Mouse (Mus musculus) G1E (cell line): ENCODE results near the gene Cby3. TPM values are rescaled to one million over a fixed set of nuclear protein-coding genes. Genes with fewer than 3 reads are reported as not detected.
A peak's percentile ranks its signal among the peaks of the same experiment; 100 is the strongest.

Source experiments
- ATAC-seq: 2 replicates; pipeline ENCODE4 v1.8.0; 2016; ENCODE audit warnings: mild to moderate bottlenecking; ENCODE audit not compliant: insufficient number of reproducible peaks, poor library complexity, low FRiP score, severe bottlenecking; ENCODE audit errors: extremely low read depth
- DNase-seq: peaks from one replicate; pipeline ENCODE4 v3.0.0; 2012; ENCODE audit warnings: low spot score
- H3K27me3 ChIP-seq: 2 replicates; pipeline ENCODE4 v1.6.1; 2012; ENCODE audit warnings: mild to moderate bottlenecking, low read length, inconsistent platforms; ENCODE audit not compliant: insufficient read depth
- H3K36me3 ChIP-seq: replicated peaks from 2 replicates; pipeline ENCODE3; 2012; ENCODE audit warnings: mild to moderate bottlenecking, inconsistent platforms
- H3K4me1 ChIP-seq: 2 replicates; pipeline ENCODE4 v1.6.1; 2012; ENCODE audit warnings: low read depth, low read length, inconsistent platforms, mixed read lengths; ENCODE audit not compliant: insufficient read depth
- H3K4me3 ChIP-seq: 2 replicates; pipeline ENCODE4 v1.5.1; 2012; ENCODE audit warnings: low read depth, mild to moderate bottlenecking, inconsistent platforms, low read length, moderate library complexity, mixed read lengths
- H3K9me3 ChIP-seq: replicated peaks from 2 replicates; pipeline ENCODE4 v1.6.1; 2012; ENCODE audit warnings: inconsistent platforms
- CTCF ChIP-seq: IDR thresholded peaks from 2 replicates; pipeline ENCODE4 v1.5.1; 2012; ENCODE audit warnings: low read depth, low read length, inconsistent platforms, mixed read lengths
- GATA1 ChIP-seq: IDR thresholded peaks from 2 replicates; pipeline ENCODE4 v1.6.1; 2012; ENCODE audit warnings: borderline replicate concordance, low read length, inconsistent platforms, mixed read lengths
- GATA2 ChIP-seq: IDR thresholded peaks from 2 replicates; pipeline ENCODE4 v1.6.1; 2012; ENCODE audit warnings: low read depth, low read length, inconsistent platforms, borderline replicate concordance
- POLR2AphosphoS5 ChIP-seq: IDR thresholded peaks from 2 replicates; pipeline ENCODE4 v1.6.1; 2012; ENCODE audit warnings: low read depth, low read length, inconsistent platforms; ENCODE audit not compliant: insufficient replicate concordance
- TAL1 ChIP-seq: conservative IDR thresholded peaks from 2 replicates; pipeline ENCODE4 v1.6.1; 2012; ENCODE audit warnings: low read depth, low read length, inconsistent platforms, mixed read lengths
- polyA plus RNA-seq: library from polyadenylated mRNA; stranded (reverse); fragments of >175 nt; gene quantifications from 2 replicates; pipeline ENCODE4 v1.2.3, GENCODE M21; 2012
- total RNA-seq, 2 experiments: library from RNA; stranded (forward) in 1 of 2; stranded (reverse) in 1 of 2; fragments of 200-1000 nt in 1 of 2; fragments of >200 nt in 1 of 2; fragmentation: Nextera tagmentation in 1 of 2; gene quantifications; 2 replicates each; pipeline ENCODE4 v1.2.3; 2014 to 2017

Gene Cby3
- total and polyA plus RNA-seq, 3 experiments = not detected

DNA sequence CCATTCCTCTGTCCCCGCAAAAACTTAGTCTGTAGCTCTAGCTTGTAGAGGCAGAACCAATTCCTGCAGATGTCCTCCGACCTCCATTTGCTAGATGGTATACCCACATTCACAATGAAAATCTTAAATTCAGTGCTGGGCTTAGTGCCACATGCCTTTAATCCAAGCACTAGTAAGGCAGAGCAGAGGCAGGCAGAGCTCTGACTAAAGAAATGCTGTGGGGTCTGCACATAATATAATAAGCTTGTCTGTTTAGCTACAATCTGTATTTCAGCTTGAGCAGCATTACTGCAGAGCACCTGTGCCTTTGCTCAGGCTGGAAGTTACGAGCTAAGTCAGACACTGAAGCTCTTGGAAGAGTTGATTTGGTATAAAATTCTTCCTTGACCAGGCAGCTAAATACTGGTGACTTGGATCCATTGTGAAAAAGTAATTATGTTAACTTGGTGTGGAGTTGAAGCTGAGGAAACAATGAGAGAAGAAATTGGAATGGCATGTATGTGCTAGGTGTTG, 33.0 kb downstream of the Cby3 start:
- Histone ChIP-seq H3K27me3 (no peaks in the 10 kb centered on the region), H3K36me3 (peaks cover 85% of the 10 kb centered on the region), H3K4me3 (no peak overlapping the region), H3K9me3 (no peaks in the 10 kb centered on the region), H3K4me1 (peaks cover 26% of the 10 kb centered on the region)
- TF ChIP-seq CTCF (no peak), TAL1 (no peak), POLR2AphosphoS5 (no peak; the same call in 1 of the 2 replicates), GATA1 (no peak), GATA2 (no peak)
- DNase-seq (no peak), ATAC-seq (no peak)

DNA sequence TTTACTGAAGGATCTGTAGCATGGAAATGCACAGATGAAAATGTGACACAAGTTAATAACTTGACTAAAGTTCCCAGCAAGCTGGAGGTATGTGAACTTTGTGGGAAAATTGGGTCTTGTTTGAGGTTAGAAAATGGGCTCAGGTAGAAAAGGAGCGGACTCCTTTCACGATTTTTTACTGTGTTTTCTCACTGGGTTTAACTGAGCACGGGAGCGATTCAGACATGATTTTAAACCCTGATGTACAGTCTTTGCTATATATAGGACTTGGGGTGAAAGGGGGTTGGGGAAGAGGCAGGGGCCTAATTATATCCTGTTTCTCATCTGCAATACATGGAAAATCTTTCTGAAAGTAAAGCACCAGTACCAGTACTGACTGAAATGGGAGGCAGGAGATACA, 33.4 kb downstream of the Cby3 start:
- TF ChIP-seq CTCF (no peak), POLR2AphosphoS5 (no peak), GATA2 (no peak), TAL1 (no peak), GATA1 (no peak)
- peaks cover 85% of the 10 kb centered on the region for H3K36me3 ChIP-seq
- no peak overlapping the region for H3K4me3 ChIP-seq
- H3K9me3 ChIP-seq = no peaks in the 10 kb centered on the region
- DNase-seq = no peak
- ATAC-seq = no peak
- H3K4me1 ChIP-seq = peaks cover 22% of the 10 kb centered on the region
- H3K27me3 ChIP-seq = no peaks in the 10 kb centered on the region

DNA sequence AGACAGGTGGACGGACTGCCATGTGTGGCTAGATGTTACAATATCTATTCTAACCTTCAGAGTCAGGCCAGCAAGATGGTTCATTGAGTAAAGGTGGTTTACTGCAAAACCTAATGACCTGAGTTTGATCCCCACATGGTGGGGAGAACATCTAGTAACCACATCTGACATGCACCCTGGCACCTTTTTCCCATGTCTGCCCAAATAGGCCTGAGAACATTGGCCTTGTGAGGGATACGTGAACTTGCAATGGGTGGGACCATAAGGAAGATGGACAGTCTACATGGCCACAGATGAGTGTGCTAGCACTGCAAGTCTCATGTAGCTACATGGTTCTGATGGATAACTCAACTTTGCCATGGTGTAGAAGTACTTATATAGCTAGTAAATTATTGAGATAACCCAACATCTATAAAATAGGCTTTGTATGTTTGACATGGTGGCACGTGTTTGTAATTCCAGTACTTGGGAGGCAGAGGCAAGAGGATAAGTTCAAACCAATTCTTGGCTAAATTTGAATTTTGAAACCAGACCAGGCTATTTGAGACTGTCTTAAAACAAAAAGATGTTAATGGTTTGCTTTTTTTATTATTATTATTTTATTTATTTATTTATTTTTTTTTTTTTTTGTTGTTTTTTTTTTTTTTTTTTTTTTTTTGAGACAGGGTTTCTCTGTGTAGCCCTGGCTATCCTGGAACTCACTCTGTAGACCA, 34.1 kb downstream of the Cby3 start:
- DNase-seq = no peak
- TF ChIP-seq POLR2AphosphoS5 (no peak), CTCF (no peak), GATA1 (no peak), TAL1 (no peak), GATA2 (no peak)
- H3K9me3 ChIP-seq = no peaks in the 10 kb centered on the region
- no peak overlapping the region for H3K4me3 ChIP-seq
- H3K4me1 ChIP-seq = peaks cover 18% of the 10 kb centered on the region
- H3K36me3 ChIP-seq = peaks cover 85% of the 10 kb centered on the region
- no peaks in the 10 kb centered on the region for H3K27me3 ChIP-seq
- ATAC-seq = no peak

DNA sequence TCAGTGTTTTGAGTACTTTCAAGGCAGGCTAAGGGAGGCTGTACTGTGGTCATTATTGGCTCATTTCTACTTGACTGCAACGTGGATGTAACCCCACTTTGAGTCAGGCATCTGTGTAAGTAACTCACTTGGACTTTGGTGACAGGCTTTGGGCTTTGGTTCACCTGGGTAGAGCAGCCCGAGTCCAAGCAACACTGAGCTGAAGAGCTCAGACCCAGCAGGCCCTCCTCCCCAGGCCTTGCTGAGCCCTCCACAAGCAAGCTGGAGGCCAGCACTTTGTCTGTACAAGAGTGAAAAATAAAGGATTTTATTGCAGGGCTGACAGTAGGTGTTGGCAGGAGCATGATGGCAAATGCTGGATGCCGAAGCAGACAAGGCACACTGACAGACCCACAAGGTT, 34.7 kb downstream of the Cby3 start:
- Histone ChIP-seq H3K4me3 (no peak overlapping the region), H3K9me3 (no peaks in the 10 kb centered on the region), H3K4me1 (peaks cover 18% of the 10 kb centered on the region), H3K27me3 (no peaks in the 10 kb centered on the region), H3K36me3 (peaks cover 88% of the 10 kb centered on the region)
- ATAC-seq (no peak), DNase-seq (no peak)
- no peak for TF ChIP-seq TAL1
- TF ChIP-seq GATA1 = no peak
- no peak for TF ChIP-seq CTCF
- TF ChIP-seq POLR2AphosphoS5 = no peak; the same call in 1 of the 2 replicates
- TF ChIP-seq GATA2 = no peak

DNA sequence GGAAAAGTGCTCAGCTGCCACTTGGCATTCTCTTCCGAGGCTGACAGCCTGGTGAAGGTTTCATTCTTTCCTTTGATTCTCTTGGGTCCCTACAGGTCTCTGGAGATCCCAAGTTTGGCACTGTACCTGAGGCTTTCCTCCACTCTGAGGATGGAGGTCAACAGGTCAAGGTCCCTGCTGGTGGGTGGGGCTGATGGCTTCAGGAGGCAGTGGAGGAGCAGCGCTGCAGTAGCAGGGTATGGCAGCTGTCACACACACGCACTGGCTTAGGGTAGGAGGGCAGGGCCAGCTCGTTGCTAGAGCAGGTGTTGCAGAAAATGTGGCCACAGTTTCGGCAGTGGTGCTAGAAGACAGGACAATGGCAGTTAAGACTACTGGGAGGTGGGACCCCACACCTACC, 35.4 kb downstream of the Cby3 start:
- no peaks in the 10 kb centered on the region for H3K27me3 ChIP-seq
- H3K9me3 ChIP-seq = no peaks in the 10 kb centered on the region
- no peak for ATAC-seq
- DNase-seq = no peak
- H3K4me1 ChIP-seq = peaks cover 16% of the 10 kb centered on the region
- no peak overlapping the region for H3K4me3 ChIP-seq
- peaks cover 88% of the 10 kb centered on the region for H3K36me3 ChIP-seq
- TF ChIP-seq TAL1 (no peak), CTCF (no peak), GATA1 (no peak), POLR2AphosphoS5 (no peak), GATA2 (no peak)

DNA sequence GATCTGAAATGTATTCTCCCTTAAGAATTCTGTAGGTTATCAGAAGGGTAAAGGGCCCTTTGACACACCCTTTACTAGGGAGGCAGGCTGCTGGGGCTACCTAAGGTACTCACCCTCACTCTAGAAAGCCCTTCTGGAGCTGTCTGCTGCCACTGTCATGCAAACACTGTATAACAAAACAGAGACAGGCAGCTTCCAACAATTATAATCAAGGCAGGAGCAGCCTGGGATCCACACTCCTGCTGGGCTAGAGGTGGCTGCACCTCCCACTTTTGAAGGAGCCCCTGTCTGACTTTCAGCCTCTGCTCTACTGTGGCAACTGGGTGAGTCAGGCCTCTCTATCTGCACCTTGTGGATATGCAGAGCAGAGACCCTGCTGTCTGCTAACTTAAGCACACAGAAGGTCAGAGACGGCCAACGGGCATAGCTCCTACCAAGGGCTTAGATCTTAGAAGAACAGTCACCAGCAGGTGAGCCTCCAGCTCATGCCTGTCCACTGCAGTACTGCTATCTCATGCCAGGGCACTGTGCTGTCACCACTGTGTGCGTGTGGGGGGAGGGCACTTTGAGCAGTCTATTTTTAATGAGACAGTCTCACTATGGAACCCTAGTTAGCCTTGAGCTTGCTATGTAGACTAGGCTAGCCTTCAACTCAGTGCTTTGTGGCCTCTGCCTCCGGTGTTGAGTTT, 37.2 kb downstream of the Cby3 start:
- Histone ChIP-seq H3K9me3 (no peaks in the 10 kb centered on the region), H3K27me3 (no peaks in the 10 kb centered on the region), H3K4me3 (no peak overlapping the region), H3K4me1 (peaks cover 15% of the 10 kb centered on the region), H3K36me3 (peaks cover 84% of the 10 kb centered on the region)
- DNase-seq (no peak), ATAC-seq (0 out of 2 replicates have a peak, but pooled peaks have one; percentile 7)
- TF ChIP-seq CTCF (no peak), GATA2 (no peak), POLR2AphosphoS5 (no peak), GATA1 (no peak), TAL1 (no peak)
